Mouse (Mus musculus): ENCODE data around the gene Tbc1d24. TPM values are rescaled to one million over a fixed set of nuclear protein-coding genes. Genes with fewer than 3 reads are reported as not detected.
A peak's percentile ranks its signal among the peaks of the same experiment; 100 is the strongest.

Tbc1d24 gene
- polyA plus RNA-seq, 1 experiment from 2014 or later: 8.6 TPM

Small RNAs within 50 kb of the gene (microRNA-seq; reads per million reads assigned to microRNA genes)
- gene Mir5134 (ENCODE audit: borderline number of aligned reads) (1.6 reads per million), gene Mir6965 (ENCODE audit: borderline number of aligned reads) (2.1 reads per million, percentile 7 among the genes with 10 or more reads in this experiment)

Other genes with a start within 250 kb of the Tbc1d24 start
- 0.18 TPM in 1 of 2 replicates, not detected in the other for gene Prss30, start 225.0 kb downstream of the Tbc1d24 start, polyA plus RNA-seq (2015; fragmentation: Nextera tagmentation; extraction: Ambion mirVana)
- 3.2 and 3.4 TPM in 2 replicates for gene Prss22, start 207.5 kb downstream of the Tbc1d24 start, polyA plus RNA-seq (2015; fragmentation: Nextera tagmentation; extraction: Ambion mirVana)
- gene Prss27, start 167.4 kb downstream of the Tbc1d24 start, polyA plus RNA-seq (2015; fragmentation: Nextera tagmentation; extraction: Ambion mirVana): 4.6 and 4.9 TPM in 2 replicates
- gene Kctd5, start 132.1 kb downstream of the Tbc1d24 start, polyA plus RNA-seq (2015; fragmentation: Nextera tagmentation; extraction: Ambion mirVana): 62.1 and 64.5 TPM in 2 replicates
- gene Pdpk1, start 54.6 kb downstream of the Tbc1d24 start, polyA plus RNA-seq (2015; fragmentation: Nextera tagmentation; extraction: Ambion mirVana): 39.2 and 40.1 TPM in 2 replicates
- gene Amdhd2, start 41.8 kb downstream of the Tbc1d24 start, polyA plus RNA-seq (2015; fragmentation: Nextera tagmentation; extraction: Ambion mirVana): 35.3 and 37.5 TPM in 2 replicates
- gene Atp6v0c, start 35.9 kb downstream of the Tbc1d24 start, polyA plus RNA-seq (2015; fragmentation: Nextera tagmentation; extraction: Ambion mirVana): 539 and 547 TPM in 2 replicates
- gene Ntn3, start 4.0 kb upstream of the Tbc1d24 start, polyA plus RNA-seq (2015; fragmentation: Nextera tagmentation; extraction: Ambion mirVana): 10.5 and 11.0 TPM in 2 replicates
- gene Tedc2, start 15.3 kb upstream of the Tbc1d24 start, polyA plus RNA-seq (2015; fragmentation: Nextera tagmentation; extraction: Ambion mirVana): 11.6 and 13.0 TPM in 2 replicates
- 42.7 and 47.2 TPM in 2 replicates for gene Ccnf, start 45.9 kb upstream of the Tbc1d24 start, polyA plus RNA-seq (2015; fragmentation: Nextera tagmentation; extraction: Ambion mirVana)
- gene Abca17, start 145.5 kb upstream of the Tbc1d24 start, polyA plus RNA-seq (2015; fragmentation: Nextera tagmentation; extraction: Ambion mirVana): not detected in 2 replicates
- gene Abca3, start 146.4 kb upstream of the Tbc1d24 start, polyA plus RNA-seq (2015; fragmentation: Nextera tagmentation; extraction: Ambion mirVana): 8.1 and 8.3 TPM in 2 replicates
- gene Rnps1, start 209.0 kb upstream of the Tbc1d24 start, polyA plus RNA-seq (2015; fragmentation: Nextera tagmentation; extraction: Ambion mirVana): 253 and 275 TPM in 2 replicates
- gene Eci1, start 221.1 kb upstream of the Tbc1d24 start, polyA plus RNA-seq (2015; fragmentation: Nextera tagmentation; extraction: Ambion mirVana): 70.0 and 71.2 TPM in 2 replicates
- gene Dnase1l2, start 237.5 kb upstream of the Tbc1d24 start, polyA plus RNA-seq (2015; fragmentation: Nextera tagmentation; extraction: Ambion mirVana): 13.0 and 17.2 TPM in 2 replicates

Measured in embryonic facial prominence, embryonic 15.5 days (tissue).